Mouse (Mus musculus): ENCODE measurements around the gene Ciao2b.

- no peak for TF ChIP-seq EP300 (IDR thresholded peaks at IDR 0.05; ENCODE audit: low read depth)
- TF ChIP-seq CTCF (IDR thresholded peaks at IDR 0.05; ENCODE audit: low read depth) = no peak
These were observed 51.5 kb downstream of the Ciao2b start for GRCm38 (mm10) chr8:104590284-104590683.

Data from liver, postnatal 0 days (tissue).